Mouse (Mus musculus): ENCODE data around the gene Zfp609.

DNA sequence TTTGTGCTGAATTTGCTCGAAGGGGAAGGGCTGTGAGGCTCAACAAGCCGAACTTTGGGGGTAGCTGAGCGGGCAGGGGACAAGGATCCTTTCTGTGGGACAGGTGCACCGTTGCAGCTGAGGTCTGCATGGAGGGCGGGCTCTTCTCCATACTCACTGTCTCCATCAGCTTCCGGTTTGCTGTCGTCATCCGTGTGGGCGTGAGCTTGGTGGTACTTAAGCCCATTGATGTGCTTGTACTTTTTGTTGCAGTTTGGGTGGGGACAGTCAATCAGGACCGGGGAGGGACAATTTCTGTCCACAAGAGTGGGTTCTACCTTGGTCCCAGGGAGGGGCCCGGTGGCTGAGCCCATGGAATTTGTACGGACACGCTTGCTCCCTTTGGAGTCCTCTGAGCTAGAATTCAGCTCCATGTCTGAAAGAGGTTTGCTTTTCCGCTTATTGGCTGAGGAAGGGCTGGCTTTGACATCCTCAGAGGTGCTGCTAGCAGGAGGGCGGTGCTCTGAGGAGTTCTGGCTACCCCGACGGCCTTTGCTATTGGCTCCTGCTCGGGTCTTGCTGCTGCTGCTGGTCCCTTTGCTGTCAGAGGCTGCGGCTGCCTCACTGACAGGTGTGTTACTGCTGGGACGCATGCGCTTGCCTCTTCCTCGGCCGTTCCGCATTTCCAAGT lies 123.3 kb downstream of the Zfp609 start:
- TF ChIP-seq CEBPB (IDR thresholded peaks at IDR 0.05; ENCODE audit: insufficient read depth, poor library complexity, severe bottlenecking) (no peak), MAX (IDR thresholded peaks at IDR 0.05; ENCODE audit: low read depth) (no peak)

Measured in myocyte (in vitro differentiated cells).